Mouse (Mus musculus) ovary, postnatal 36 days (tissue): ENCODE results near the gene Eif6.
A peak's percentile ranks its signal among the peaks of the same experiment; 100 is the strongest.

Source experiments
- DNase-seq: peaks from one replicate; pipeline ENCODE4 v3.0.0; 2022; ENCODE audit warnings: low spot score, mixed read lengths

The Eif6 gene

DNA sequence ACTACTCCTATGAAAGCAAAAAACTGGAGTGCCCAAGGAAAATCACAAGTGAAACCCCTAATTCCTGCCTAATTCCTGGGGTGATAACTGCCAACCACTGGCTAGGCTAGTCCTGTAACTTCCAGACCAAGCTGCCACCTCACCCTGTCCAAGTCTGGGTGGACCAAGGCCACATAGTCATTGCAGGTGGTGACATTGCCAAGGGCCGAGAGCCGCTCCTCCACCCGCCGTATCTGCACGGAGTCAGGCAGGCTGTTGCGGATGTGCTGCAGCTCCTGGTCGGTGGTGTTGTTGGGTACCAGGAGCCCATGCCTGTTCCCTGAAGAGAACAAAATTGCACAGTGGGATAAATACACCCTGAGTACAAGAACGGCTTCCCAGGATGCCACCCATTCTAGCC lies 3.0 kb downstream of the Eif6 start:
- DNase-seq, result no peak

DNA sequence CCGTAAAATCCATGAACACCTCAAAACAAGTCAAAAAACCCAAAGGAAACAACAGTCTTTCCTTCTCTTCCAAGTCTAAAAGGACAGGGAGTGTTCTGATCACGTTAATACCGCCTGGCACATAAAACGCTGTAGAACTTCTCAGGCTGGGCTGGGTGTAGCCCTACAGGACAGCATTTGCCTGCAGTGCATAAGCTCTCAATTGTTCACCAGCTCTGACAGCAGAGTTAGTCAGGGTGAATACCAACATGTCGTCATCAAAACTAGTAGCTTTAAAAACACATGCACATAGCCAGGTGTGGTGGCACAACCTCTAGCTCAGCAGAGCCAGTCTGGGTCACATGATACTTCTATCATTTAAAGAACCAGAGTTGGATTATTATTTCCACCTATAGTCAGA lies 5.9 kb downstream of the Eif6 start:
- no peak for DNase-seq

DNA sequence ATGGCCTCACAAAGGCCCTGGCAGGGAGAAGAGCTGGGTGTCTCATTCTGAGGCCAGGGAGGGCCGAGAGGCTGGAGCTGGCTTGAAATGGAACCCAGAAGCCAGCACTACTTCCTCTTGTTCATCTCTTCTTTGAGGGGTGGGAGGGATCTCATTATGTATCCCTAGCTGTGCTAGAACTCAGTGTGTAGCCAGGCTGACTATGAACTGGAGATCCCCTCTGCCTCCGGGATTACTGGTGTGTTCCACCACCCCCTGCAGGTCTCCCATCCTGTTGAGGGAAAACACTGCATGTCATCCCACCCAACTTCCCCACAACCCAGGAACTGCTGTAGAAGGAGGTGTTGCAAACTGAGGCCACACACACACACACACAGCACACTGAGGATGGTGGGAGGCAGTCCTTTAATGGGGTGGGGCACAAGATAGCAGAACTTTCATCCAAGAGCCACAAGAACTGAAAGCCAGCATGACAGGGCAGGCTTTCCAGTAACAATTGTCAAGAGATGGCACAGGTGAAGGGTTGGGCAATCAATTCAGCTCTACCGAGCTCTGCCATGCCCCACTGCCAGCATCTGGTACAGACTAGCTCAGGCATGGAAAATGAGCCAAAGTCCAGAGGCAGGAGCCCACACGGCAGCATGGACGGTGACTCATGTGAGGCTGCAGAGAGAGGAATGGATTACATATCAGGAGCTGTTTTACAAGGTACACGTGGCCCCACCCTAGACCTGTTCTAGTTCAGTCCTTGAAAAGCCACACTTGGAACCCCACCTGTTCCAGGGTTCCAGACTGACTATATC lies 7.1 kb downstream of the Eif6 start:
- DNase-seq, result no peak

DNA sequence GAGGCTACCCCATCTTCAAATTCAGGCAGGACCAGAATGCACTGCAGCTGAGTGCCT lies 7.5 kb downstream of the Eif6 start, which contains the start of gene BC029722:
Gene BC029722 (minus strand): TSS at position 35 of the 57 bp plus-strand sequence.
- no peak for DNase-seq

DNA sequence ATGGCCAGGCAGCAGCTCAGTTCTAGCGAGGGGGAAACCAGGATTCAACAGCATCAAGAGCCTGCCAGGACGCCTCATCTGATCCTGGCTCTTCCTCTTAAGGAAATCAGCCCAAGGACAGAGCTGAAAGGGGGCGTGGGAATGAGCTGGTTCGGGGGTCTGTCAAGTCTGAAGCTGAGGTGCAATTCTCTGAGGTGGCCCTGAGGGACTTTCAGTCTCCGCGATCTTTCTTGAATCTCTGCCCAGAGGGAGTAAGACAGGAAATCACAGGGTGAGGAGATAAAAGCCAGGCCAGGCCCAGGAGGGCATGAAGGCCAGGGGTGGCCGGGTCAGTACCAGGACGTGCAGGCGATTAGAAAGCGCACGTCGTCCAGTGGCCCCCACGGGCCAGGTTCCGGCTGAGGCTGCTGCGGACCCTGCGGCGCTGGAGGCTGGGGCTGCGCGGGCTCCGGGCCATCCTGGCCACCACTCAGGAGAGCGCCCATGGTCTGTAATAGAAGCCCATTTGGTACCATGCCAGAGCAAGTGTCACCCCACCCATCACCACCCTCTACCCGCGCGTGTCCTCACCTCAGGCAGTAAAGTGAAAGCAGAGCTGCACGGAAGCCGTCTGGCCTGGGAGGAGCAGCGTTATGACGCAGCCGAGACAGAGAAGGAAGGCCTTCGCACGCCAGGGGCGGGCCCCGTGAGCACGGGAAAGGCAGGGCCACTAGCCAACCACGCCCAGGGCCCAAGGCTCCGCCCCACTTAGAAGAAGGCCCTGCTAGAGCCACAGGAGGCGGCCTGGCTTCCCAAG lies 7.9 kb downstream of the Eif6 start:
- peak; percentile 95 for DNase-seq

DNA sequence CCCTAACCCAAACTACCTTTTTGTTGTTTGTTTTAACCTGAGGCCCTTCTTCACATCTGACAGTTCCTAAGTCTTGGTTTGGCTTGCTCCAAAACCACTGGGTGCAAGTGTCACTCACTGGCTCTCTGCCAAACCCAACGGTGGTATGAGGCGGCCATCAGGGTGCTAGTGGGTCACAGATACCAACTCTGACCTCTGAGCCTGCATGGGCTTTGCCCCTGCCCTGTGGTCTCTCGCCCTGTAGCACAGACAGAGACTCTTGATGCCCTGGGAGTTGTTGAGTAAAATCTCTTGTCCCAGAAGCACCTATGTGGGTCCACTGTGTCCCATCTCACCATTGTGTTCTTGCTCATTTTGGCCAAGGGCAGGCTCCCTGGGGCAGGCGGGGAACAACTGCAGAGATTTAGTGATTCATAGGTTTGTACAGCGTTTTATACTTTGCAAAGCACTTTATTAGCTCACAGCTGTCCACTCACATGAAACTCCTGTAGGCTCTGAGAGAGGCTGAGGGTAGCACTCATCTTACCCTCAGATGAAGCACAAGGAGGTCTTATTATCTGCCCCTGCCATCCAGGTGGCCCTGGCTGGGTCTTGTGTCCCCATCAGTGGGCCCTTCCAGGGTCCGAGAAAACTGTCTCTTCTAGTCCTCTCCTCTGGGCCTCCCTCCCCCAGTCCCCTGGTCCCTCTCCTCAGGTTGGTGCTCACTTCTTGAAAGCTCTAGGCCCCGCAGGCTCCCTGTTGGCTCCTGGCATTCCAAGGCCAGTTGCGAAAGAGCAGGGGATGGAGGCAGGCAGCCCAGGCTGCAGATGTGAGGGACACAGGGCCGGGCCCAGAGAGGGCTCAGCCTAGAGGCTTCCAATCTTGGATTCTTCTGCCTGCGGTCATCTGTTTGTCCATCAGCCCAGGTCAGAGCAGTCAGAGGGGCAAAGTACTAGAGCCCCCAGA lies 9.2 kb downstream of the Eif6 start:
- peak; percentile 49 for DNase-seq

DNA sequence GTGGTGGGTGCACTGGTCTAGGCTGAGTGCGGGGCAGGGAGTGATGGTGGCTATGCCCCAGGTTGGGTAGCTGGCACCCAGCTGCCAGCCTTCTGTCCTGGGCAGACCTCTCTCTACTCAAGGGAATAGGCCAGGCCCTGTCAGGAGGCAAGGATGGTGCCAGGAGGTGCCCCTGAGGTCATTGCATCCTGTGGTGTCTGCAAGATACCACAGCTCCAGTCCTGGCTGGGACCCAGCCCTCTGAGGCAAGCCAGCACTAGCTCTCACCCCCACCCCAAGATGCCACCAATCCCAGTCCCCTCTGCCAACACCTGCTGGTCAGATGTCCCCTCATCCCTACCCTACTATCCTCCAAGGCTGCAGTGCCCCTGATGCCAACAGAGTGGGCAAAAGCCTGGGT lies 10.5 kb downstream of the Eif6 start:
- DNase-seq, result no peak

DNA sequence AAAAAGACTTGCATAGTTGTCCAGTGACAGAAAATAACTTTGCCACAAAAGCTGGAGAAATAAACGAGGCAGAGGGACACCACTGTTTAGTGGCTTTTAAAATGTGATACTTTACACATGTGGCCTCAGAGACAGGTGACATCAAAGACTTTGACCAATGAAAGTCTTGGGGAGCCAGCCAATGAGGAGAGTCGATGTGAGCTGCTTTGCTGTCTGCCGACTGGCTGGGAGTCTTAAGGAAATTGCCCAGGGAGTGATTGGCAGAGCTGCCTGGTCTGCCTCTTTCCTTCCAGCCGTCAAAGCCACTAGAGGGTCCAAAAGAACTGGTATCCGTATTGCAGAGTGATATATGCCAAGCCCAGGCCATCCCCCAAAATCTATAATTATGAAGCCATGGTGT lies 11.9 kb downstream of the Eif6 start:
- DNase-seq, result no peak

DNA sequence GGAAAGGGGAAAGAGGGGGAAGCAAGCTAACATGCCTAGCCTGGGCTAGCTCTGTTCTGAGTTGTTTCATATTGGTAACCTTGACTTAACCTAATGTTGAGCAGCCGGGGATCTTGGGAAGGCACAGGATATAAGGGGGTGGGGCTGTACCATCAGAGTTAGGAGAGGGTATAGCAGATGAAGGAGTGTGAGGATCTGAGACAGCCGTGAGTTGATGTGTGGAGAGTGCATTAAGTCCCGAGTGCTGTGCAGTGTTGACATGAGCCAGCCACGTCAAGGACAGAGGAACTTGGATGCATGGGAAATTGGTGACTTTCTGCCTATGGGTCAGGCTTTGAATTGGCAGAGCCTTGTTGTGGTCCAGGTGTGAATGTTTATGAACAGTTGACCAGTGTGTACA lies 14.1 kb downstream of the Eif6 start:
- DNase-seq, result no peak

DNA sequence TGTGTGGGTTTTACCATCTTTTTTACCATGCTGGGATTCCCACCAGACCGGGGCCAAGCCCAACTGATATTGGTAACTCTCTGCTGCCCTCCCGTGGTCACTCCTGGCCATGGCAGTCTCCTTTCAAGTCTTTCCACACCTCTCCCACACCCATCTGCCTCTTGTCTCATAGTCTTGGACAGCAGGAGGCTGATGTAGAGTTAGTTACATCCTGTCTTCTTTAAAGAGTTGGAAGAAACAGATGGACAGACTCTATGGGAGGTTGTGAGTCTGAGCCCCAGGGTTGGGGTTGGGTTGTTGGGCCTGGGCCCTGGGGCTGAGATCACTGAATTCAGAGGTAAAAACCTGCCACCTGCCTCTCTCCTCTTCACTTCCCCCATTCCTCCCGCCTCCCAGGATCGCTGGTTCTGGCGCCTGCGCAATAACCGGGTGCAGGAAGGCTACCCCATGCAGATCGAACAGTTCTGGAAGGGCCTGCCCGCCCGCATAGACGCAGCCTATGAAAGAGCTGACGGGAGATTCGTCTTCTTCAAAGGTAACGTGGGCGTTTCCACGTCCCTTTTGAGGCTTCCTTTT lies 14.8 kb downstream of the Eif6 start:
- DNase-seq, result peak; percentile 71

DNA sequence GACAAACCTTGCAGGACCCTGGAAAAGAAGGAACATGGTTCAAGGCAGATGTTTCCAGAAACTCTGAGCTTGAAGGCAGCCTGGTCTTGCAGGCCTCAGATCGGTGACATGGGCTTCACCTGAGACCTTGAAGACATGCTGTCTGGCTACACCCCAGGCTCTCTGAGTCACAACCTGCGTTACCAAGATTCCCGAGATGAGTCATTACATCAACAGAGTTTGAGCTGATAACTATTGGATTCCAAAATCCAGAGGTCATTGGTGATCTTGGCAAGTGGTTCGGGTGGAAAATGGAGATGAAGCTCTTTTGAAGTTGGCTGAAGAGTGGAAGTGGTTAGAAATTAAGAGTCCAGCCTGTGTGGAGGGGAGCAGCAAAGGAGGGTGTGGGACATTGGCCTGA lies 17.1 kb downstream of the Eif6 start:
- DNase-seq, result no peak

DNA sequence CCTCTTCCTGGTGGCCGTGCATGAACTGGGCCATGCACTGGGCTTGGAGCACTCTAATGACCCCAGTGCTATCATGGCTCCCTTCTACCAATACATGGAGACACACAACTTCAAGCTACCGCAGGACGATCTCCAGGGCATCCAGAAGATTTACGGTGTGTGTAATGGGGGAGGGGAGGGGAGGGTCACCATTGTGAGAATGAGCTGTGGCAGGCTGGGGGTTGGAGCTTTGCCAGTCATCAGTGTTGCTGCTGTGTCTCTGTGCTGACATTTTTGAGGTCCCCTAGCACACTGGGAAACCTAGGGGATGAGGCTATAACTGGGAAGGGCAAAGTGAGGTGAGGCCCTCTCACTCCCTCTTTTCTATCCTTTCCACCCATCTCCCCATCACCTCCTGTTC lies 19.3 kb downstream of the Eif6 start:
- DNase-seq, result no peak

DNA sequence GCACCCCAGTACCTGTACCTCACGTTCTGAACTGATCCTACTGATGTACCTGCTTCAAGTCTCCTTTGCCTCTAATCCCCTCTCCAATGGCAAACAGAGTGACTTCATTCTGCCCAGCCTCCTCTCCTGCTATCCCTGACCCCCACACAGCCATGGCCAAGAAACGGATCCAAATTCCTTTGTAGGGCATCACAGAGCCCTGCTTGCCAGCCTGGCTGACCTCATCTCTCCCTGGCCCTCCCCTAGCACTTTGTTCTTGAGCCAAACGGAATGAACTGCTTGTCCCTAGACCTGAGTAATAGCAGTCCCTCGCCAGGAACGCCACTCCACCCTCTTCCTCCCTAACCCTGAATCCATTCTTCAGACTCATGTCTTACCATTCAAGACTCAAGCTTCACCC lies 20.2 kb downstream of the Eif6 start:
- DNase-seq, result no peak

DNA sequence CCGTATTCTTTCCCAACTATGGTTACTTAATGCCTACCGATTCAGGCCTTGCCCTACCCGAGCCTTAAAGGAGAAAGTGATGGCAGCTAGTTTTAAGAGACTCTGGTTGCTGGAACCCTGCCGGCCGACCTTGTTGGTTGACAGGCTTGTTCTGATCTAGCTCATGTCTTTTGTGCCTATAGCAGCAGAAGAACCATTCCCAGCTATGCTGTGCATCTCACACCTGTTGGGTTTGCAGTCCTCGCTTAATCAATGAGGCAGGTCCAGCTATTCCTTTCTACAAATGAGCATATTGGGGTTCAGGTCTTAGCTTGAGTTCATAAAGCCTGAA lies 20.8 kb downstream of the Eif6 start:
- DNase-seq, result no peak

DNA sequence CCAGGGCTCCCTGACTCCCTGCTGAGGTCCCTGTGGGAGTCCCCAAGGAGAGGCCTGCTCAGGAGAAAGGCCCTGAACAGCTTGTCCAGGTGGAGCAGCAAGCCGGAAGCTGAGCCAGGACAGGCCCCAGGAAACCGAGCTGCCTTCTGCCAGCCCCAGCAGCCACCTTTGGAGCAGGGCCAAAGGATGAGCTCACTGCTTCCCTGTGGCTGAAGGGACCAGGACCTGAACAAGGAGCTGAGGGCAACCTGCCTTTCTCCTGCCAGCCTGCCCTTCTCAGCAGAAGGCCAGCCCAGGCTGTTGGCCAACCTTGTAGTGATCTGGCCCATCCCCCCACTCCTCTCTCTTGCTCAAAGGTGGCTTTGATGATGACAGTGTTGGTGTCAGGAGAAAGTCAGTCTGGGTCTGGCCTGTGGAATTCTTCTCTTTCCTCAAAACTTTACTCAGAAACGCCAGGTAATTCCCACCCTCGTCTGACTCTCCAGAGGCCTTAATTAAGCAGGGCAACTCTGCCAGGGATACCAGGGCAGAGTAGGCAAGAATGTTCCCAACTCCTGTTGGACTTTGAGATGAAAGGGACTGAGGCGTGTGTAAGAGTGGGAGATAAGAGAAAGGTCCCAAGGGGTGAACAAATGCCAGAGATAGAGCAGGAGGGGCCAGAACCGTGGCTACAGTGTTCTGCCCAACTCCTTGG lies 21.3 kb downstream of the Eif6 start:
- peak; percentile 34 for DNase-seq

DNA sequence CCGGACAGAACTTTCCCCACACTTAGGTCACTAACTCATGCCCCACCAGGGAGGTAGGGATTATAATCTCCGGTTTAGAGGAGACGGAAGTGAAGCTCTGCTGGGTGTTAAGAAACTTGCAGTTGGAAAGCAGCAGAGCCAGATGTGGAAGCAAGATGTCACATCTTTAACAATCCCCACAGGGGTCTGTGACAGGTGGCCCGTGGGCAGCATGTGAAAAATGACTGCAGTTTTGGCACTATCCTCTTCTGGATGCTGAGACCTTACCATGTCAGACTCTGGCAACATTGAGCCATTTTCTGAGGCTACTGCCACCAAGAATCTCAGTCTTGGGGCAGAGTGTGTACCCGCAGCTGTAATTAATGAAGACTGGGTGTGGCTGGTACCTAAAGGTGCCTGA lies 22.7 kb downstream of the Eif6 start:
- no peak for DNase-seq

DNA sequence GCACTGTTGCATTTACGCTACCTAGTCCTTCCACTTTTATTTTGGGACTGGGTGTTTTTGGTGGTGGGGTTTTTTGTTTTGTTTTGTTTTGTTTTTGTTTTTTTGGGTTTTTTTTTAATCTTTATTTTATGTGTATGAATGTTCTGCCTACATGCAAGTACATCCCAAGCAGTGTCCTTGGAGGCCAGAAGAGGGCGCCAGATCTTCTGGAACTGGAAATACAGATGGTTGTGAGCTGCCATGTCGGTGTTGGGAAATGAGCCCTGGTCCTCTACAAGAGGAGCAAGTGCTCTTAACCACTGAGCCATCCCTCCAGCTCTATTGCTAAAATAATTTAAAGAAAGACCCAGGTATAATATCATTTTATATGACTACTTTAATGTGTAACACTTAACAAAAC lies 24.0 kb downstream of the Eif6 start:
- DNase-seq, result no peak

DNA sequence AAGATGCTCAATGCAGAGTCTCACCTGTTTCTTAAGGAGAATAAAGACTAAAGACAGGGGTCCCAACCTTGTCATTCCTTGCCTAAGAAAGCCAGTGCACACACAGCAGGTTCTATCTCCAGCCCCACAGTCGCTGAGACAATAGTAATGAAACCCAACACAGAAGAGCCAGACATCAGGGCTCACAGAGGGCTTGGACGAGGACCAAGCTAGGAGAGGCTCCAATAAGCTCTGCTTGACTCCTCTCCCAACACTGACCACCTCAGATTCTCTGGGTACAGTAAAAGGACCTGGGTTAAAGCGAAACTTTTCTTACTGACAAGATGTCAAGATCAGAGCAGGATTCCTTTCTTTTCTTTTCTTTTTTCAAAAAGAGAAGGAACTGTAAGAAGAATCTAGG lies 28.1 kb downstream of the Eif6 start:
- DNase-seq, result no peak

DNA sequence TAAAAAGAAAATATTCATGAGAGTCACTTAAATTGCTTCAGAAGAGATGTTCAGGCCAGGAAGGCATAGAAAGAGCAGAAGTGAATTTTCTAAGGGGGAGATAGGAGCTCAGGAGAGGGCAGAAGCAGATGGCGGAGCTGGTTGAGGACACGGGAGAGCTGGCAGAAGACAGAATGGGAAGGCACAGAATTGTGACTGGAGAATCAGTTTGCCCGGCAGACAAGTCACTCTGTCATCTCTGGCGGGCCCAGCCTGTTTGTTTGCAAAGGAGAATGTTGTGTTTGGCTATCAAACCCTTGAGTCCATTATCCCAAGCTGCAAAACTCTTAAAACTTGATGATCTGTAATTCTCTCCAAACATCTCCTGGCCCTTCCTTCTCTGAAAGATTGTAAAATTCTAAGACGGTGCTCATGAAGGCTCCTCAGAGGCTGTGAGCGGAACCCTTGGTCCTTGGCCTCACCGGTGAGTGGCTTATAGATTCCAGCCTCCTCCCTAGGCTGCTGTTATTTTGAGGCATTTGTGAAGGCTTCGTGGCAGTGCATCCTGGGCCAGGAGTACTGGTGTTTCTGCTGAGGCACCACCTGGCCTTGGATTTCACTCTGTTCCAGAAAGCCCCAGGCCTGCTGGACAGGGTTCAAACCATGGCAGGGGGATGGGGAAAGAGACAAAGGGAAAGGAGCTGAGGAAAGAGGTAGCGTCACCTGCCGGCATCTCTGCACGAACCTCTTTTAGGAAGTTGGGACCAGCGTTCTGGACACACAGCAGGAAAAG lies 31.9 kb downstream of the Eif6 start:
- DNase-seq, result no peak

DNA sequence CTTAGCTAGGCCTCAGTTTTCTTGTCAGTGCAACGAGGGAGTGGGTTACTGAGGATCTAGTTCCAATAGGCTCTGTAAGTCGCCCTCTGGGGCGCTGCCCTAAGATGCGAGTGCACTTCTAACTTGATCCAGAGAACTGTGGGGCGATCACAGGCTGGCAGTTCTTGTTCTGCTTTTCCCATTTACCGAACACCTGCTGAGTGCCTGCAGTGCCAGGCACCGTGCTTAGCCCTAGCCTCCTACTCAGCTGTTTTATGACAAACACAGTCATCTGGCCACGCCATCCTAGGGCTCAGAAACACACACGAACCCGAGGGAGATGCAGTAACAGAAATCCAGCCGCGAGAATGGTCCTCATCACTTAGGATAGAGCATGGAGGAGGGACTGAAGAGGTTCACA lies 33.8 kb downstream of the Eif6 start:
- DNase-seq, result no peak
